Mouse (Mus musculus): ENCODE results near the gene Zfp995.
"Not testable (repeated sequence)": the region's sequence is repeated elsewhere in the genome, so short reads cannot be mapped to it uniquely, and the experiment has no call there.

The Zfp995 gene

DNA sequence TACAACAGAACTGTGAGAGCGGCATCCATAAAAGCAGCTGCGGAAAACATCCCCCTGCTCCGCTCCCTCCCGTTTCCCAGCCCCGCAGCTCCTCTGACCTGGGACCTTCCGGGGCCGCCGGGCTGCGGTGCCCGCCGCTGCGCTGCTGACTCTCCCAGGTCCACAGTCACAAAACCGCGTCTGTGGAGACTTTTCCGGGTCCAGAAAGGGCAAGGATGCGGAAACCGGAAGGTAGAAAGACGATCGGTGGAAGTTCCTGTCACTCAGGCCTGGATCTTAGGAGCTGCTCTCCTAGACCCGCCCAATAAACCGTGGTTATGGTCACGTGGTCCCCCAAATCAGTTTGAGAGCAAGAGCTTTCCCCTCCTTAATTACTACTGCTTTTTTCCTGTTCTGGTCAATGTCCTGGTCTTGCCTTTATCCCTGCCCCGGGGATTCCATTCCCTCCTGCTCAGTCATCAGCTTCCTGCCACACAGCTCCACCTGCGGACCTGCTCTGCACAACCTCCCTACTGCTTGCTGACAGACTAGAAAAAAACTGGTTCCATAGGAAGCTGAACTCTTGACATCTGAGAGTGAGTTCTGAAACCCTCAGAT, at the start of gene Zfp995:
TSS of gene Zfp995 (minus strand) at position 471 of the 597 bp plus-strand sequence.
- peak; percentile 44 to 68 for DNase-seq

DNA sequence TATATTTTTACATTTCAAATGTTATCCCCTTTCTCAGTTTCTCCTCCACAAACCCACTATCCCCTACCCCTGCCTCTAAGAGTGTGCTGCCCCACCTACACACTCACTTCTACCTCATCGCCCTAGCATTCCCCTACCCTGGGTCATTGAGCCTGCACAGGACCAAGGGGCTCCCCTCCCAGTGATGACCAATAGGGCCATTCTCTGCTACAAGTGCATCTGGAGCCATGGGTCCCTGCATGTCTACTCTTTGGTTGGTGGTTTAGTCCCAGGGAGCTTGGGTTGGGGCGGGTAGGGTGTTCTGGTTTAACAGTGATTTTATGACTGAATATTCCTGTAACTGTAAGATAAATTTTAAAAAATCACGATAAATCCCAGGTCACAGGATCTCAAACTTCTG, 687 bp downstream of the Zfp995 start:
- no peak for DNase-seq

GRCm38 (mm10) chr17:21871256-21871655, 38.5 kb downstream of the Zfp995 start:
- DNase-seq, result no peak

- DNase-seq, result not testable (repeated sequence)
These were observed 63.5 kb downstream of the Zfp995 start for GRCm38 (mm10) chr17:21846322-21846582.

DNA sequence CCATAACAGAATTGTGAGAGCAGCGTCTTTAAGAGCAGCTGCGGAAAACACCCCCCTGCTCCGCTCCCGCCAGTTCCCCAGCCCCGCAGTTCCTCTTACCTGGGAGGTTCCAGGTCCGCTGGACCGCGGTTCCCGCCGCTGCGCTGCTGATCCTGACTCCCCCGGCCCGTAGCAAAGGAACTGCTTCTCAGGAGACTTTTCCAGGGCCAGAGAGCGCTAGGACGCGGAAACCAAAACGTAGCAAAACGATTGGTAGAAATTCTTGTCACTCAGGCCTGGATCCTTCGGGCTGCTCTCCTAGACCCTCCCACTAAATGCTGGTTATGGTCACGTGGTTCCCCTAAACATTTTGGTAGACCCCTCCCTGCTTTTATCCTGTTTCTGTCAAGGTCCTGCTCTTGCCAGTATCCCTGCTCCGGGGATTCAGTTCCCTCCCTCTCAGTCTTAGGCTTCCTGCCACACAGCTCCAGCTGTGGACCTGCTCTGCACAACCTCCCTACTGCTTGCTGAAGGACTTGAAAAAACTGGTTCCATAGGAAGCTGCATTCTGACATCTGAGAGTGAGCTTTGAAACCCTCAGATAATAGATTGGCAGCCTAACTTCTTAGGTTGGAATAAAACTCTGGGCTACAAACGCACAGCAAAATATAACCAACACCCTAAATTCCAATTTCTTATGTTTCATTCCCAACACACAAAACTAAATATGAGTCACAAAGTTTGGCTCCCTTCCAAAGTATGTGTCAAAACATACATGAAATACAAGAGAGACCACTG, 64.0 kb downstream of the Zfp995 start, which contains the start of gene Zfp820:
TSS of gene Zfp820 (minus strand) at position 228 of the 777 bp plus-strand sequence.
- DNase-seq, result peak; percentile 9 to 33

- no peak for DNase-seq
These were observed 71.2 kb downstream of the Zfp995 start for GRCm38 (mm10) chr17:21838510-21838909.

Data from thymus, adult 18-20 months (tissue).